Mouse (Mus musculus) gastrocnemius, postnatal 14 days (tissue): ENCODE data around the gene Cd151. TPM values are rescaled to one million over a fixed set of nuclear protein-coding genes. Genes with fewer than 3 reads are reported as not detected.

Experiments
- DNase-seq: peaks from one replicate; pipeline ENCODE4 v3.0.0; 2021; ENCODE audit warnings: mixed read lengths
- intact Hi-C: fragments of 180-260 bp; cut with DNase I; formaldehyde crosslinking; loops from one replicate; pipeline ENCODE4 v1.15.1; 2025; ENCODE audit warnings: low total_unique reads
- total RNA-seq, 2 experiments: library from RNA; stranded (reverse); gene quantifications; 2 replicates each; pipeline ENCODE4 v1.2.3; 2021

The Cd151 gene
- total RNA-seq, 2 experiments from 2014 or later = 79.8 to 82.0 TPM

DNA sequence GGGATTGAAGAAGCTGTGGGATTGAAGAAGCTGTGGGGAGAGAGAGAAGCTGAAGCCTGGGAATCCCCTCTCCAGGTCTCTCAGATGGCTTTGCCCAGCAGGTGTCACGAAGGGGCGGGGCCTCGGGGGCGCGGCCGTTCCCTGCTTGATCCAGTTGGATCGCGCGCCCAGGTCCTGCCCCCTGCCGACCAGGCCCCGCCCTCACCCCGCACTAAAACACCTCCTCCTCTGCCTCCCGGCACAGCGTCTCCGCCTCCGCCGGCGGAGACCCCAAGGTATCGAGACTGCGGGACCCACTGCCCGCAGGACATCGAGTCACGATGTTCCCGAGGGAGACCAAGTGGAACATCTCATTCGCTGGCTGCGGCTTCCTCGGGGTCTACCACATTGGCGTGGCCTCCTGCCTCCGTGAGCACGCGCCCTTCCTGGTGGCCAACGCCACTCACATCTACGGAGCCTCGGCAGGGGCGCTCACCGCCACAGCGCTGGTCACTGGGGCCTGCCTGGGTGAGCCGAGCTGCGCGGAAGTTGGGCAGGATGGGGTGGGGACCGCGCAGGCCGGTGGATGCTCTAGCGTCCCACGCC is 12.1 kb upstream of the Cd151 start, which contains the start of gene Pnpla2:
Gene Pnpla2 (plus strand): TSS at position 232 of the 585 bp plus-strand sequence.
- intact Hi-C loops = no loop called here
- peak; percentile 97 for DNase-seq

DNA sequence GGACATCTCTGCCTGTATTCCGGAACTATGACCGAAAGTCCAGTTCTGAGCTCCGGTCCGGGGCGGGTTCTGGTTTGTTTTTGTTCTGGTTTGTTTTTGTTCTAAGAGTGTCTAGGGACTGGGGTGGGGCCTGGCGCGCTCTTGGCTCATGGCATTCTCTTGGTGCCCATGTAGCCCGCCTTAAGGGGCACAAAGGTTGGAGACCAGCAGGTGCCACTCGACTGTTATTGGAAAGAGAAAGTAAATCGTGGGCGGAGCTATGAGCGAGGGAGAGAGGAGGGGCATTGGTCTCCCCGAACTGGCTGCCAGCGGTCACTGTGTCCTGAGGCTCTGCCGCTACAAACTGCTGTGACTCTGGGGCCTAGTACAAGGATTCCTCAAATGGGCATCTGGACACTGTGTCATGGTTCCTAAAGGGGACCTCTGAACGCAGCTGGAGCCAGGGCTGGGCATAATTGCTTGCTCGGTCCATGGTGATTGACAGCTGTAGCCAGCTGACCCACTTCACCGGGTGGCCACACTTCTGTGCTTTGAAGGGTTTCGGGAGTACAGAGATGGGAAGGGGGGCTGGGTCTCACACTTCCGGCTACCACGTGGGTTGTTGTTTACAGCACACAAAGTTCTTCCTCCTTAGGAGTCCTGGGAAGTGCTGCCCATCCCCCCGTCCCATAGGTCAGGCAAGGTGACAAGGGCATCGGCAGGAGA is 11.4 kb upstream of the Cd151 start:
- intact Hi-C loops = no loop called here
- peak; percentile 78 for DNase-seq

DNA sequence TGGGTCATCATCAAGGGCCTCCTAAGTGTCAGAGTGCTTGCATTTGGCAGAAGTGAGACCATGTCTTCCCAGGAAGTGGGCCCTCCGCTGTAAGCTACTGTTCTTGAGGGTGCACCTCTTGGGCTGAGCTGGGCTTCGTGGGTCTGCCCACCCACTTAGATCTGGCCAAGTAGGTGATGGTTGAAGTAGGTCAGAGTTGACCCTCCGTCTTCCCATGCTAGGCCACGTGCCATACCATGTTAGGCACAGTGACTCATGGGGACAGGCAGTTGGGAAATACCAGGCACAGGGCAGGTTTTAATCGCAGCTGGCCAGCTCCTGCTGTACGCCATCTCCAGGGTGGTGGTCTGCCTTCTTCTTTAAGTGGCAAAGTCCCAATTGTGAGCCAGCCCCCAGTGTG is 10.5 kb upstream of the Cd151 start:
- DNase-seq = peak; percentile 43
- intact Hi-C loops = no loop called here

DNA sequence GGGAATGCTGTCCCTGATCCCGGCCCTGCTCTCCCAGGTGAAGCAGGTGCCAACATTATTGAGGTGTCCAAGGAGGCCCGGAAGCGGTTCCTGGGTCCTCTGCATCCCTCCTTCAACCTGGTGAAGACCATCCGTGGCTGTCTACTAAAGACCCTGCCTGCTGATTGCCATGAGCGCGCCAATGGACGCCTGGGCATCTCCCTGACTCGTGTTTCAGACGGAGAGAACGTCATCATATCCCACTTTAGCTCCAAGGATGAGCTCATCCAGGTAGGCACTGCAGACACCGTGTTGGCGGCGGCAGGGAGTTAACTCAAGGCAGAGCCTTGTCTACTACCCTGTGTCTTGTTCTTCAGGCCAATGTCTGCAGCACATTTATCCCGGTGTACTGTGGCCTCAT is 10.0 kb upstream of the Cd151 start:
- intact Hi-C loops = no loop called here
- DNase-seq = peak; percentile 8

DNA sequence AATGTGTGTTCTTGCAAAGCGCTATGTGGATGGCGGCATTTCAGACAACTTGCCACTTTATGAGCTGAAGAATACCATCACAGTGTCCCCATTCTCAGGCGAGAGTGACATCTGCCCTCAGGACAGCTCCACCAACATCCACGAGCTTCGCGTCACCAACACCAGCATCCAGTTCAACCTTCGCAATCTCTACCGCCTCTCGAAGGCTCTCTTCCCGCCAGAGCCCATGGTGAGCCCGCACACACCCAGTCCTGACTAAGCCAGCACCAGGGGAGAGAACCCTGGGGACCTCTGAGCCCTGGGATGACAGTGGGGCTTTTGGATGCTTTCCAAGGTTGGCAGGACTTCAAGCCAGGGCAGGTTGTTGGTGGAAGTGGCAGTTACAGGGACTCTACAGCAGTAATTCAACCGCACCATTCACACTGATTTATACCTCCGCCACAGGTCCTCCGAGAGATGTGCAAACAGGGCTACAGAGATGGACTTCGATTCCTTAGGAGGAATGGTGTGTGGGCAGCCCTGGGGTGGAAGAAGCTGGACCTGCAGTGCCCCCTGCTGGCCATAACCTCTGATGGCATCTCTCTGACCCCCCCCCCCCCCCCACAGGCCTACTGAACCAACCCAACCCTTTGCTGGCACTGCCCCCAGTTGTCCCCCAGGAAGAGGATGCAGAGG is 9.1 kb upstream of the Cd151 start:
- peak; percentile 65 for DNase-seq
- intact Hi-C loops = no loop called here

DNA sequence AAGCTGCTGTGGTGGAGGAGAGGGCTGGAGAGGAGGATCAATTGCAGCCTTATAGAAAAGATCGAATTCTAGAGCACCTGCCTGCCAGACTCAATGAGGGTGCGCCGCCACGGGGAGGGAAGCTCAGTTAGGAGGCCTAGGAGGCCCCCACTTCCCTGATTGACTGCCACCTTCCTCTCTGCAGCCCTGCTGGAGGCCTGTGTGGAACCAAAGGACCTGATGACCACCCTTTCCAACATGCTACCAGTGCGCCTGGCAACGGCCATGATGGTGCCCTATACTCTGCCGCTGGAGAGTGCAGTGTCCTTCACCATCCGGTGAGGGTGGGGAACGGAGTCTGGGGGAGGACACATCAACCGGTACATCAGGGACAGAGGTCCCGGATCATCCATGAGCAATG is 8.5 kb upstream of the Cd151 start:
- DNase-seq = peak; percentile 3

DNA sequence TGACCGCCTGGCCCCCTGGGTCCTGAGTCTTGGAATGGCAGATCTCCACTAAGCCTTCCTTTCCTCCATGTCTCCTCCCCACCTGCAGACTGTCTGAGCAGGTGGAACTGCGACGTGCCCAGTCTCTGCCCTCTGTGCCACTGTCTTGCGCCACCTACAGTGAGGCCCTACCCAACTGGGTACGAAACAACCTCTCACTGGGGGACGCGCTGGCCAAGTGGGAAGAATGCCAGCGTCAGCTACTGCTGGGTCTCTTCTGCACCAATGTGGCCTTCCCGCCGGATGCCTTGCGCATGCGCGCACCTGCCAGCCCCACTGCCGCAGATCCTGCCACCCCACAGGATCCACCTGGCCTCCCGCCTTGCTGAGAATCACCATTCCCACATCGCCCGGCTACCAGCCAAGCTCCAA is 7.9 kb upstream of the Cd151 start:
- intact Hi-C loops = no loop called here
- peak; percentile 32 for DNase-seq

More for the DNA sequence above, 8.5 kb upstream of the Cd151 start:
- intact Hi-C loops = no loop called here

DNA sequence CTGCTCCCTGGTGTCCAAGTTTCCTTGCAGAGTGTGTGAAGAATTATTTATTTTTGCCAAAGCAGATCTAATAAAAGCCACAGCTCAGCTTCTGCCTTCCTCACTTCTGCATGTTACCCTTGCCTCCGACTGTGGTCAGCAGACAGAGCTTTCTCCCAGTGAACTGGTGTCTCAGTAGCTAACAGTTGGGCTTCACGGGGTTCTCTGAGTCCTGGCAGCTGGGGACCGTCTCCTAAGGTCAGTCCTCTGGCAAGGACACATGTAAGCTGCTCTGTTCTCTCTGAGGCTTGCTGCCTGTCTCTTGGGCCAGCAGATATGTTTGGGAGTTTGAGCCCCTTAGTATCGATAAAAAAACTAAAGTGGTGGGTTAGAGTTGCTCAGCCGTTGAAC is 7.2 kb upstream of the Cd151 start:
- DNase-seq = peak; percentile 26
- intact Hi-C loops = no loop called here

DNA sequence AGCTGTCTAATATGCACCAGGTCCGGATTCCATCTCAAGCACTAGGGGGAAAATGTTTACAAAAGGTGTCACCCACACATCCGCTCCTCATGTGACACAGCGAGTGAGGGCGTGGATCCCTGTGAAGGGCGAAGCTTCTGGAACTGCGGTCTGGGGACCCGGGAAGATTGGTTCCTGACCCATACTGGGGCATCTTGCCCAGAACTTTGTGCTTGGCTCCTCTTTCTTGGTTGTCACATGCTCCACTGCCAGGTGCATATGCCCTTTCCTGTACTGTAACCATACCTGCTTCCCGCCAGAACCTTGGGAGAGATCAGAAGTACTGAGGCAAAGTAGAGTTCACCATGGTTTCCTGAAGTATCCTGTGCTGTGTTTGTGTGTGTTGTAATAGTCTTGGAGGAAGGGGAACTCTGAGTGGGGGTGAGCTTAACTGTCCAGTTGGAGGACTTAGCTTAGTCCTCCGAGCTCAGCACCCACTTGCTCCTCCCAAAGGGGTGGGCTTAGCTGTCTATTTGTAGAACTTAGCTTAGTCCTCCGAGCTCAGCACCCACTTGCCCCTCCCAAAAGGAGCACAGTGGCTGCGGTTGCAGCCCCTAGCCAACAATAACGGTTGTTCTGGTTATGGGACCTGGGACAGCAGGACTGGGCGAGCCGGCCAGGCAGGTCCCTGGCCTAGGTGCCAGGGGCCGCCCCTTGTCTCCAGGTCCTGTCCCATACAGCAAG is 6.6 kb upstream of the Cd151 start, which contains the start of gene Cracr2b:
Gene Cracr2b (plus strand): TSS at position 704 of the 723 bp plus-strand sequence.
- intact Hi-C loops = no loop called here
- DNase-seq = peak; percentile 22

DNA sequence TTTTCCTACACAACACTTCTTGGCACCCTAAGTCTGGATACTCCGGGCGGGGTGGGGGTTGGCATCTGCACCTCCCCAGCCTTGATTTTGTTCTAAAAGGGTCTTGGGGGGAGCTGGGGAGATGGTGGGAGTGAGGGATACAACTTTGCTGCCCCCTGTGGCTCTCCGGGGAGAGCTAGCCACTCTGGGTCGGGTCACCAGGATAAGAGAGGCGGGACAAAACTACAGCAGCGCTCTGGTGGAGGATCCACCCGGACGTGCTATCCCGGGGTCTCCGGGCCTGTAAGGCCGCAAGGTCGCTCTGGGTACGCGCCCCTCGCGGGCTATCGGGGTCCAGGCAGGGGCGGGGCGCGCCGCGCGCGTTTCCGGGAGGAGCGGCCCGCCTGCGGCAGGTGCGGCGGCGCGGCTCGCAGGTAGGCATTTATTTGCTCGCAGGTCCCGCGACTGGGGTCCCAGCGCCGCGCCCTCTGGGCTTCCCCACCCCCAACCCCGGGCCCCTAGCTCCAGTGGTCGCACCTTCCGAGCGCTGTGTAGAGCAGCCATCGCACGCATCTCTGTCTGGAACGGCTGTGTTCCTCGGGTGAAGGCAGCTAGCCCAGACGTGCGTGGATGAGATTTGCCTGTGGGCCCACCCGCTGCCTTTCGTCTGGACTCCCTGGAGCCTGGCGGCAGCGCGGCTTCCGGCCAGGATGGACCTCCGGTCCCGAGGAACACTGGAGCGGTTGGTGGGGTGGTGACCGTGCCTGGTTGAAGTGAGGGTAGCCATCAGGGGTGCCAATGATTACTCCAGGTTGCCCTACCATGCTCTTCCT is 5.5 kb upstream of the Cd151 start:
- intact Hi-C loops = no loop called here
- DNase-seq = peak; percentile 32

DNA sequence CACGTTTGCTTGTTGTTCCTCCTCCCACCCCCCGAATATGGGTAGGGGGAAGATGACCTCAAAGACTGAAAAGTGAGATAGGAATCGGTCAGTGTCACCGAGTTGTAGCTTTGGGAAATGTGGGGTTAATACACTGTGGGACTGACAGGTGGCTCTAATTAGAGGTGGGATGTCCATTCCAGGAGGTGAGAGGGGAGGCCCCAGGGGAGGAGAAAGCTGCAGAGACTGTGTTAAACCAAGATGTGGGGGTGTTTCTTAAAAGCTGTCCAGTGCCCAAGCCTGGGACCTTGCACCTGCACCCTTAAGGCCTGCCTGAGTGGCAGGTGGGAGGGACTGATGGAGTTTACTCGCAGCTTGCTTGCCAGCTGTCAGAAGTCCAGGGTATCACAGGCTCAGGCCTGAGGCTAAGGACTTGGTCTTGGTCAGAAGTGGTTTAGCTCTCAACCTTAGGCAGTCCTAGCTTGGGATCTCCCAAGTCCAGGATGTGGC is 4.8 kb upstream of the Cd151 start:
- peak; percentile 45 for DNase-seq
- intact Hi-C loops = no loop called here

DNA sequence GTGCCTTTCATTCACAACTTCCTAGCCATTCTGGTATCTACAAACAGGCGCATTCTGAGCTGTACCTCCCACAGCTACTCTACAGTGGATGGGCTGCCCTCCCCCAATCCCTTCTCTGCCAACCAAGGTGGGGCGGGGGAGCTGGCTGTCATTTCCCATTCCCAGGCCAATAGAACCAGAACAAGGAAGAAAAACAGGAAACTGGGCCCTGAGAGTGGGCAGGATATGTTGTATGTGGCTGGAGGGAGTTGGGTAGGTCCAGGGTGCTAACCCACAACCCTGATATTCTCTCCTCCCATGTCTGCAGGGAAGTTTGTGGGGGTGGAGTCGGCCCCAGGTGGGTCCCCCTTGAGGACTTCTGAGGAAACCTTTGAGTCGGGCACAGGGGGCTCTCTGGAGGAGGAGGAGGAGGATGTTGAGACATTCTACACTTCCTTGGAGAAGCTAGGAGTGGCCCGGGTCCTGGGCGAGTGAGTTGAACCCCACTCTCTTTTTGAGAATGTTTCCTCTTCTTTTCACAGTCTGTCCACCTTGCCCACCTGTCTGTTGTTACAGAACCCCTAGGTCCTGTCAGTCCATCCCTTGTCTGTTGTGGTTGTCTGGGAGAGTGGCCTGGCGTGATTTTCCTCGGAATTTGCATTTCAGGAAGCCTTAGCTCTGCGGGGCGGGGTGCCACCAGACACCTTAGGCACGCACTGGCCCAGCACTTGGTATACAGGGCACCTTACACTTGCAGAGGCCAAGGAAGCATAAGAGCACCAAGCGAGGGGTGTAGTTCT is 3.2 kb upstream of the Cd151 start:
- DNase-seq = peak; percentile 45
- intact Hi-C loops = no loop called here

DNA sequence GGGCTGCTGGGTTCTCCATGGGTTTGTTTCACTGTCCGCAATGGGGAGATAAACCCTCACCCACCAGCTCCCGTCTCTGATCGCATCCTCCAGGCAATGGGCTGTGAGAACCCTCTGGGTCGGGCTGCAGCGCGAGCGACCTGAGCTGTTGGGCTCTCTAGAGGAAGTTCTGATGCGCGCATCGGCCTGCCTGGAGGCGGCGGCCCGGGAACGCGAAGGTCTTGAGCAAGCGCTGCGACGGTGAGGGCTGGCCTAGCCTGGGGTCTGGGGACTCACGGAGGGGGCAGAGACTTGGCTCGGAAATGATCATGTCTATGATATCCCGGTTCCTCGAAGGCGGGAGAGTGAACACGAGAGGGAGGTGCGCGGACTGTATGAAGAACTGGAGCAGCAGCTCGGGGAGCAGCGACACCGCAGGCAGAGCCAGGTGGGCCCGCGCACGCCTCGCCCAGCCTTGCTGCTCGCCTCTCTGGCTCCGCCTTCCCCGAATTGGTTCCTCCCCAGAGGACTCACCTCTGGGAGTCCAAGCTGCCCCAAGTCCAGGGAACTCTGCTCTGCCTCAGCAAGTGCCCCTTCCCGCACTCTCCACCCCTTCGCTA is 2.5 kb upstream of the Cd151 start:
- DNase-seq = no peak
- intact Hi-C loops = no loop called here

DNA sequence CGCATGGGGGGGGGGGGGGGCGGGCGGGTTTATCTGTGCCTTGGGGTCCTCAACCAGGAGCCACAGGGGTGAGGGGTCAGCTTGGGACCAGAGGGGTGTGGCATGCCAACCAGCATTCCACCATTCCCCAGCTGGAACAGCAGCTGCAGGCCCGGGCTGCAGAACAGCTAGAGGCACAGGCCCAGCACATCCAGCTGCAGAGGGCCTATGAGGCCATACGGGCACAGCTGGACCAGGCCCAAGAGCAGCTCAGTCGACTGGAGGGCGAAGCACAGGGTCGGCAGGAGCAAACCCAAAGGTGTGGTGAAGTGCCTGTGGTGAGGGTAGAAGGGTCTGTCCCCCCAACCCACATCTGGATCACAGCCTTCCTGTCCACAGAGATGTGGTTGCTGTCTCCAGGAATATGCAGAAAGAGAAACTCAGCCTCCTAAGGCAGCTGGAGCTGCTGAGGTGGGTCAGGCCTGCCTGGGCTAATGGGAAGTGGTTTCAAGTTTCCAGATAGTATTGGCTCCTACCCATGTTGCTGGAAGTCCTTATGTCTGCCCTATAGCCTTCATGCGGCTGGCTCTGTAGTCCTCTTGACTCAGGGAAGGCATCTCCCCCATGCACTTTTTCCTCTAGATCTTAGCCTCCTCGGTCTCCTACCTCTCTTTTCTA is 1.7 kb upstream of the Cd151 start:
- peak; percentile 54 for DNase-seq
- intact Hi-C loops = no loop called here

DNA sequence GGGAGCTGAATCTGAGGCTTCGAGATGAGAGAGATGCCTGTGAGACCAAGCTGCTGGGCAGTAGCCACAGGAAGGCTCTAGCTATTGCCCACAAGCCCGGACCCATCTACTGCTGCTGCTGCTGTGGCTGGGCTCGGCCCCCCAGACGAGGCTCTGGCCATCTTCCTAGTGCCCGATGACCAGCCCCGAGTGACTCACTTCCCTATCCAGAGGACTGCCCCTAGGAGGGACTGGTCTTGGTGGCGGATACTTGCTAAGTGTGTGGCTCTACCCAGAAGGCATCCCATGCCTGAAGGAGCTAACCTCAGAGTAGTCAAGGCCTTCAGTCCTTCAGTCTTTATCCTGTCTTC is 1.2 kb upstream of the Cd151 start:
- peak; percentile 62 for DNase-seq
- intact Hi-C loops = no loop called here

DNA sequence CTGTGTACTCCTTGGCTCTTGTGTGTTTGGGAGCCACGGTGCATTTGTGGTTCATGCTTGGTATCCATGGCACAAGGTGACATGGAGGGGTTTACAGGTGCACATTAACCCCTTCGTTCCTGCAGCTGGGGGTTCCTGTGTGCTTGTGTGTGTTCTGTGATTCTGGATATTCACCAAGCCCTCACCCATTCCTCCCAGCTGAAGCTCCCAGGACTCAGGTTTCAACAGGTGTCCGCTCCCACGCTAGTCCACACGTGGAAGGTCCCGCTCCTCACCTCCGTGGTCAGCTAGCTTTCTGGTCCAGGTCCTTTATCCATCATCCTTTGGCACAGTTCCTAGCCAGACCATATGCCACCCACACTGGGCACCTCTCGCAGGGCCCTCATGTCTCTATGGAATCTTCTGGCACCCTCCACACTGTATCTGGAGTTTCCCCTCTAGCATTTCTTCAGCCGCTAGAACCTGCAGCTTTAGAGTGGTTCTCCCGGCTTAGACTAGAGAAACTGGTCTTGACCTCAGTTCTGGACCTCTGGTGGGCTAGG is 514 bp upstream of the Cd151 start:
- intact Hi-C loops = no loop called here
- peak; percentile 4 for DNase-seq

DNA sequence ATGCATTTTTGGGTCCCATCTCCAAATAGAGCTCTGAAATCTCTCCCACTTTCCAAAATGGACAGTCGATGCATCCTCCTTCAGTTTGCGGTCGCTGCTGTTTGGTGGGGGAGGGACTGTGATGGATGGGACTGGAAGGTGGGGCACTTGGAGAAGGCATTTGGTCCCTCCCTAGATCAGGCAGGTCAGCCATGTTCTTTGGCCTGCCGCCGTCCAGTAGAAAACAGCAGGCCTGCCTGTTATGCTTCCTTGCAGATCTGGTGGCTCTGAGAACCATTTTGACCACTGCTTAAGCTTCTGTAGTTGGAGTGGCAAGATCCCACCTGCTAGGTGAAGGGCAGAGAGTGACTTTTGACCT is 951 bp downstream of the Cd151 start:
- intact Hi-C loops = no loop called here

More for the DNA sequence above, 951 bp downstream of the Cd151 start:
- DNase-seq = no peak
